Mouse (Mus musculus) mouse embryonic stem cell (cell line): ENCODE results near the gene Tac4.

ENCODE experiments used
- in situ Hi-C, 2 experiments: fragments of 300-500 bp; cut with MboI; formaldehyde crosslinking; loops; 1 replicate in 1 of 2; 3 replicates in 1 of 2; pipeline ENCODE4 v1.14.3; 2019 to 2020; ENCODE audit warnings: low sequenced_read_pairs in 2 of 2, low pct_unique_long_range_greater_than_20kb in 1 of 2, mixed read lengths in 1 of 2; ENCODE audit not compliant: unreplicated experiment in 1 of 2

The Tac4 gene

DNA sequence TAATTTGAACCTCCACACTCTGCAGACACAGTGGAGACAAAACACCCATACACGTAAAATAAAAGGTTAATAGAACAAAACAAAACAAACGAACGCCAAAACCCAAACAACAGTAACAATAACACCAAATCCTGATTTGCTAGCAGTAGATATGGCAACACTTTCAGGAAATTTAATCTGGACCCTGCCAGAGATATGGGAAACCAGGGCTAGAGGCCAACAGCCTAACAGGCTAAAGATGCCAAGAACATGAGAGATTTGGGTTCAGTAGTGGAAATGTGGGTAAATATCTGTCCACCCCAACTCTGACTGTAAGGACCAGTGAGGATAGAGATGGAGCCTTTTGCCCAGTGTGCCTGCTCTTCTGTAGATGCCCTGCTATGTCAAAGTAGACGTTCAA lies 3.4 kb upstream of the Tac4 start:
- in situ Hi-C loops = loop anchor here in 1 of 2 experiments (5.0 kb wide), 1 partner anchor 259 kb away; no protein-coding TSS in a partner anchor

DNA sequence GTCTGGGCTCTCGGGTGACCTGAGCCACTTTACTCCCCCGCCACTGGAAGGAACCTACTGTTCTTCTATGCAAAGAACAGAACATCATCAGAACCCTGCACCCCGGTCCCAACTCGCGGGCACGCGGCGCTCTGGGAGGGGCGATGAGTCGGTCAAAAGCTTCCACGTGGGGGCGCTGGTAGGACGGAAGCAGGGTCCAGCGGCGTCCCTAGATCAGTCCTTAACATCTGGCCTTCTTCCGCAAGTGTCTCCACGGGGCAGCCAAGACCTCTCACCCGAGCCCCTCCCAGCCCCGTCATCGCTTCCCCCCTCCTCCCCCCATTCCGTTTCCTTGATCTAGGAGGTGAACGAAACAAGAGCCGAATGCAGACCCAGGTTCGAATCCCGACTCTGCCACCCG lies 2.8 kb upstream of the Tac4 start:
- in situ Hi-C loops = loop anchor here in 1 of 2 experiments (5.0 kb wide), 1 partner anchor 259 kb away; no protein-coding TSS in a partner anchor

DNA sequence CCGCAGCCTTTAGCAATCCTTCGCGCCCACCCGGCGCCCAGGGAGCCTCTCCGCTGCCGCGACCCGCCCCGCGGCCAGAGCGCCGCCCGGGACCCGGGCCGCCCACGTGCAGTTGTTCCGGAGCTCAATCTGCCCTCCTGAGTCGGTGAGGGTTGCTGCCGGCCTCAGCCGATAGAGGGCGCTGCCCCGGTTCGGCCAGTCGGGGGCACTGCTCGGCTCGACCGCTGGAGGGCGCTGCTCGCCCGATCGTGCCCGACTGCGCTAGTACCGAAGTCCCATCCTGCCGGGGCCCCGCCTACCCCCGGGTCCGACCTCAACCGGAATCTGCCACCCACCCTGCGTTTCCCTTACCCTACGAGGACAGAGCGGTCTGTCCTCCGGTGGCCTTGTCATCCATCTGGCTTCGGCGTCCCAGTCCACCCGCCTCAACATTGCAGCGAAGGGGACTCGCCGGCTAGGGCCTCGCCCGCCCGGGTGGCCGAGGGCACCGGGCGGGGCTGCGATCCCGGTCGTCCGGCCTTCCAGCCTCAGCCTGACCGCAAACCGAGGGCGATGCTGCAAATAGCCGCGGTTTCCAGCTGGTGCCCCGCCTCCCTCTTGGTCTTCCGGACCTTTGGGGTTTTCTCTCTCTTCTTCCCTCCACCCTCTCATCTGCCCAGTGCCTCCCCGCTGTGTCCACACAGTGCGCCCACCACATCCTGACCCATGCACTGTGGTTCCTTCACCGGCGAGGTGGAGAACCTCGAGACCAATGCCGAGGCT lies 2.1 kb upstream of the Tac4 start:
- in situ Hi-C loops = loop anchor here in 1 of 2 experiments (5.0 kb wide), 1 partner anchor 258 kb away; no protein-coding TSS in a partner anchor

DNA sequence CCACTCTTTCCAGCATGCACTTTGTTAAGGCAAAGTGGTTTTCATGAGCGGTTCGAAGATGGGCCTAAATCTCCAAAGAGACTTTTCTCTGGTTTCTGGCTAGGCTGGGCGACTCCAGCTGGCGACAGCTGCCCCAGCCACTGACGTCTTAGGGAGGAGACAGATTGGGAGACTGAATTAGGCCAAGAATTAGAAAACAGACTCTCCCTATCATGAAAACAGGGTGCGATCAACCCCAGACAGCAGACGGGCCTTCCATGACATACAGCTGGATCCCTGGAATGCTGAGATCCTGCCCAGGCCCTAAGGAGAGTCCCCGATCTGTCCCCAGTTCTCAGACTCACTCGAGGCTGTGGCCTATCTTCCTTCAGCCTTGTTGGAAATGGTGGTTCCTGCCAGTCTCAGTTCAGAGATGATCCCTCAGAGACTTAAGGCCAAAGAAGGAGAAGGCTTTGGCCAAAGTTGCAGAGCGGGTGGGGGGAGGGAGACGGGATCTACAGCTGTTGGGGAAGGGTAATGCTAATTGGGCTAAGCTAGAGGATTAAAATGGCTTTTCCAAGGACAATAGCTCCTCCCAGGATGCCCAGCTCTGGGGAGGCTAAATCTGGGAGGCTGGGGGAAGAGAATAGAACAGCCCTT lies 2.6 kb downstream of the Tac4 start:
- in situ Hi-C loops = no loop called here

DNA sequence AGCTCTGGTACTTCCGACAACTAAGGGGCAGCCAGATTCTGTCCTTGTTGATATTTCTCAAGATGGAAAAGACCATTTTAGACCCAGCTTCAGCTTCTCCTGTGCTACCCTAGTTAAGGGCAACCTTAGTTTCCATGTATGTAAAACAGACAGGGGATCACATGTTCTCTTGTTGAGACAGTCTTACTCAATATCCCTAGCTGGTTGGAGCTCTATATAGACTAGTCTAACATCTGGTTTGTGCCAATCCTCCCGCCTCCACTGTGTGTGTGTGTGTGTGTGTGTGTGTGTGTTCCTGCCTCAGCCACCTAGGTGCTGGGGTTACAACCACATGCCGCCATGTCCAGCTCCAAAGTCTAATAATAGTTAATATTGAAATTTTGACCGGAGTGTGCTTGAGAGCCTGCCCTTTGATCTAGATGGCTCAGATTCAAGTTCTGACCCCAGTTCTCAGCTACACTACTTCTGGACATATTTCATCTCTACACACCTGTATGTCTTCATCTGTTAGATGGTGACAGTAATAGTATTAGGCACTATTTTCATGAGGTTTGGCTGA lies 3.2 kb downstream of the Tac4 start:
- in situ Hi-C loops = no loop called here

DNA sequence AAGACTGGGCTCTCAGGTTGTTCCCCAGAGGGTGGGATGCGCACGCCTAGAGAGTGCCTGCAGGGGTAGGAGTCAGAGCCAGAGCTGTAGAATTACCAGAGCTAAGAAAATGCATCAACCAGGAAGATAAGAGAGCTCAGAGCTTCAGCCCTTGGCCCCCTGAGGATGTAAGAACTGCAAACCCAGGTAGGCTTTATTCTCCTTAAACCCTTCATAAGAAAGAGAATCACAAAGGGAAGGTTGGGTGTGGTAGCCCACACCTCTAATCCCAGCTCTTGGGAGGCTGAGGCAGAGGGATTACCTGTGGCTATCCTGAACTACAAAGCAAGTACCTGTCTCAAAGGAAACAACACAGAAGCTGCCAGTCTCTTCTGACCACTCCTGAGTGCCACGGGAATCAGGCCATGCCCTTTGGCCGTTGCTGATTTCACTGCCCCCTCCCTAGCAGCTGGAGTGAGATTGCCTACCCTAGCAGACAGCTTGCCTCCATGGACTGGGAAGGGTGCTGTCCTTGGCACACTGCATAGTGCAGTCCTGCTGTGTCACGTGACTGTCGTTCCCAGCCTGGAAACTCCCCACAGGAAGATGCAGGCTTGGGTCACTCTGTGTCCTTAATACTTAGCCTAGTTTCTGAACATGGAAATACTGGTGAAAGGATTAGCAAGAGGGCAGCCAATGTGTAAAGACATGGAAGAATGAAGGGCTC lies 5.4 kb downstream of the Tac4 start:
- in situ Hi-C loops = no loop called here

DNA sequence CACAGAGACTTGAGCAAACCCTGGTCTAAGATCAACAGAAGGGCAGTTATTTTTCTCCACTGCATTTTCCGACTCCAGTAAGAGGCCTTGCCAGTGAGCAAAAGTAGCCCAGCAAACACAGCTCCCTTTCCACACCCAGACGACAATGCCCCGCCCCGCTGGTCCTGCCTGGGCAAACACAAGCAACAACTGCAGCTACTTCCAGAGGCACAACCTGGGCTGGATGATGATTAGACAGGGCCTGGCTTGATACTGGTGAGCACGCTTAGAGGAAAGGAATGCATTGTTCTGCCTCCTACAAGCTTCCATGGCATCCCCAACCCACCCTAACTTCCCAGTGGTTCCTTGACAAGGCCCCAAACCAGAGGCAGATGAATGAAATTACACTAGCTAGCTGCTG lies 12.3 kb downstream of the Tac4 start:
- in situ Hi-C loops = no loop called here

DNA sequence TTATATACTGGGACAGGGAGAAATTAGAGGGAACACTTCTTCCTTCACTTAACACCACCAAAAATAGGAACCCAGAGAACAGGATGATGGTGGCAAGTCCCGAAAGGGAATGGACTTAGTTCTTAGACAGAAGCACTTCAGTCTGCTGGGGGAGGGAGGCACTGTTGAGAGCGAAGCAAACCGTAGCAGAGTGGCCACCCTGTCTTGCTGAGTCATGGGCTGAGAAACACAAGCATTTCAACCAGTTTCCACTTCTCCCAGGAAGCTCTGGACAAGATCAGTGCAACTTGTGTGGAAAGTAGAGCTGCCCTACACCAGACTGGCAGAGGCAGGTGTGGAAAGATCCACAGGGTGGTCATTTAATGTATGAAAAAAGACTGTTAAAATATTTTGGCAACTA lies 13.3 kb downstream of the Tac4 start:
- in situ Hi-C loops = no loop called here

DNA sequence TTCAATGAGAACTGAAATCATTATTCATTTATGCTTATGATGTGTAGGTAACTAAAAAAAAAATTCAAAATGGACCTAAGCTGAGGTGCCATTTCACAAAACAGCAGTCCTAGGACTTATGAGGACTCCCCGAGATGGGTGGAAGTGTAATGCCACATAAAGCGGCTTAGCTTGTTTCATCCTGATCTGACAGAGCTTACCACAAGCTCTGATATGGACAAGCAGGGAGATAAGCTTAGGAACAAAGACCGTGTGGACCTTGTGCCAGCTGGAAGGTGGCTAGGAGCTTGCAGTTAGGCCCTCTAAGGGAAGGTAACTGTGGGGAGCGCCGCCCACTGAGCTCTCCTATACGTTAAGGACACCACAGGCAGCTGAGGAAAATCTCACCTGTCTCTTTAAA lies 14.7 kb downstream of the Tac4 start:
- in situ Hi-C loops = no loop called here

DNA sequence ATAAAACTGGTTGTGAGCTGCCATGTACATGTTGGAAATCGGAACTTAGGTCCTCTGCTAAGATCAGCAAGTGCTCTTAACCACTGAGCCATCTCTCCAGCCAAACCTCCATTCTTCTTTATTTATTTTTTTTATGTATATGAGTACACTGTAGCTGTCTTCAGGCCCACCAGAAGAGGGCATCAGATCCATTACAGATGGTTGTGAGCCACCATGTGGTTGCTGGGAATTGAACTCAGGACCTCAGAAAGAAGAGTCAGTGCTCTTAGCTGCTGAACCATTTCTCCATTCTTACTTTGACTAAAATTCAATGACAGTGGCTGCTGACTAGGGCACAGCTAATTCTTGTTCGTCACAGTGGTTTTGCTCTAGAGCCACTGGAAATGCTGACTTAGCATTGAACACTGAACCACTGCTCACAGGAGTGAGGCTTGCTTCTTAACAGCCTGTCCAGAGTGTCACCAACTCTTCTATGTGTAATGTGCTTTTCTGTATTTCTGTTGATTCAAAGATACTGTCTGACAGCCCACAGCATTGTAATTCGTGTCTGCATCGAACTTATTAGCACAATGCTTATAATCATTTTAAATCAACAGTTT lies 17.8 kb downstream of the Tac4 start:
- in situ Hi-C loops = no loop called here

DNA sequence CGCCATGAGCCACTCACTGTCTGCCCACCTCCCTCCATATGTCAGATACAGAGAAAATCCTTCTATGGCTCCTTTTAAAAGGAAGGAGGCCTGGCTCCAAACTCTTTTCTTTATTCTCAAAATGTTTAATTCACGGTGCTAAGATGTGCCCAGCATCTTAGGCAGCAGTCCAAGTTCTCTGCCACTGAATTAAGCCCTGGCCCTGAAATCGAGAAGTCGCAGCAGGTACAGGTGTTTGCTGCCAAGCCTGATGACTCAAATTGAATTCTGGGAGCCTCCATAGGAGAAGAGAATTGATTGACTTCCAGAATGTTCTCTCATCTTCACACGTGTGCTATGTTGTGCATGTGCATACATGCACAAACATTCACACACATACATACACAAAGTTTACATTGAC lies 21.0 kb downstream of the Tac4 start:
- in situ Hi-C loops = no loop called here

DNA sequence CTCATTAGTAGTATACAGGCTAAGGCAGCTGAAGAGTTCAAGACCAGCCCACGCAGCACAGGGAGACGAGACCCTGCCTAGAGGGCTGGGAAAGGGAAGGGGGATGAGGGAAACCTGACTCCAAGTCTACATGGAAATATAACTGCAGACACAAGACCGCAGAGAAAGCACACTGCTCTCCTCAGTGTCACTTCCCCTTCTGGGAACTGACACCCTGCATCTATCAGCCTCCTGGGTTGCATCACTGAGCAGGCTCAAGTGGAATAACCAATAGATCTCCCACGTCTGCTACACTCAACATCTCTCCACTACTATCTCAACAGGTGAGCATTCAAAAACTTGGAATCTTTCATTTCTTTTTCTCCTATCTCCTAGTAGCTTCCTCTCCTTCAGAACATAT lies 30.7 kb downstream of the Tac4 start:
- in situ Hi-C loops = no loop called here

DNA sequence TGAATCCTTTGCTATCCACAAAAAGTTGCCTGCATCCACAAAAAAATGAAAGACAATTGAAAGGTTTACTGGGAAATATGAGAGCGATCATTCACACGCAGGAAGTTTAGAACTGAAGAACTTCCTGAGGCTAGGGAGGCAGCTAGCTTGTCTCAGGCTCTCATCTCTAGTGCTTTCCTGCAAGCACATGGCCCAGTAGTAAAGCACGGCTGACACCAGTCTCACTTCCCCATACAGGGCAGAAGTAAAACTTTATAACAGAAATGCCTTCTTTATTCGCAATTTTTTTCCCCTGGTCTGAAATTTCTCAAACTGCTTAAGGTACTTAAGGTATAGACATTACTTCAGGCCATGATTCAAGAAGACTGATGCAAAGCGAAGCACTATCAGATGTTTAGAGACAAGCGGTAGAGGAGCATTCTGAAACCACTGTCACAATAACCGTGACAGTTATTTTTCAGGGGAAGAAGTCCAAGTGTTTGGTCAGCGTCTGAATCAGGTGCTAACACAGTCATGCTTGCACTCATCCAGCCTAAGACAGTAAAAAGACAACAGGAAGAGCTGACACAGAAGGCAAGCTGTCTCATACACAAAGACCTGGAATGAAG lies 31.8 kb downstream of the Tac4 start:
- in situ Hi-C loops = no loop called here

DNA sequence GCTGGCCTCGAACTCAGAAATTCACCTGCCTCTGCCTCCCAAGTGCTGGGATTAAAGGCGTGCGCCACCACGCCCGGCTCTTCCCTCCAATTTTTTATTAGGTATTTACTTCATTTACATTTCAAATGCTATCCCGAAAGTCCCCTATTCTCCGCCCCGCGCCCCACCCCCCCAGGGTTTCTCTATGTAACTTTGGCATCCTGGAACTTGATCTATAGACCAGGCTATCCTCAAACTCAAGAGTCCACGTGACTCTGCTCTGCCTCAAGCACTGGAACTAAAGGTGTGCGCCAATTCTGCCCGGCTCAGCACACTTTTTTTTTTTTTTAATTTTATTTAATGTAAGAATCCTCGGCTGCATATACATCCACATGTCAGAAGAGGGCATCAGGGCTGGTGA lies 34.4 kb downstream of the Tac4 start:
- in situ Hi-C loops = no loop called here

DNA sequence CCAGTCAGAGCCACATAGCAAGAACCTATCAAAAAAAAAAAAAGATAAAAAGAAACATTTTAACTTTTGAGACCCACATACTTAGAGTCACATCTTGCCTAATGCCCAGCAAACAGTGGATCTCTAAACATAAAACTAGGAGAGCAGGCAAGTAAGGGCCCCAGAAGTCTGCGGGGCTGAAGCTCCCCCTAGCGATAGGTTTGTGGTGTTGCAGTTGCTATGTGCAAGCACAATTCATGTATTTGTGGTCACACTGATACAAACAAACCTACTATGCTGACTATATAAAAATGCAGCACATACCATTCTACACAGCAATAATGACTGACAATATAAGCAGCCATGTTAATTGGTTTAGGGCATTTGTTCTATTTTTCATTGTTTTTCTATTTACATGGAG lies 36.8 kb downstream of the Tac4 start:
- in situ Hi-C loops = no loop called here

DNA sequence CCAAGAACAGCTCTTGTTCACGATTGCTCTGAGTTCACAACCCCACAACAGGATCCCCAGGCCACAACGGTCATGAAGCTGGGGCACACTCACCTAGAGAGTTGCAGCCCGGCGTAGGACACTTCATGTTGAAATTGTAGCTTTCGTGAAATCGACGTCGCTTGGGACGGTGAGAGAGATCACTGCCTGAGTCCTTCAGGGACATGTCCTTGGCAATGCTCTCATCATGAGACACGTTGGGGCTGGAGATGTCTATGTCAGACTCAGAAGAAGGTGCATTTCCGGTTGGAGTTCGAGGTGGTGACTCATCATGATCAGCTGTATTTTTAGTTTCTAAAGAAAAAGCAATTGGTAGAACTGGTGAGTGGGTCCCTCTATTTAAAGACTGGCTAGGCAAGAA lies 38.6 kb downstream of the Tac4 start:
- in situ Hi-C loops = no loop called here

DNA sequence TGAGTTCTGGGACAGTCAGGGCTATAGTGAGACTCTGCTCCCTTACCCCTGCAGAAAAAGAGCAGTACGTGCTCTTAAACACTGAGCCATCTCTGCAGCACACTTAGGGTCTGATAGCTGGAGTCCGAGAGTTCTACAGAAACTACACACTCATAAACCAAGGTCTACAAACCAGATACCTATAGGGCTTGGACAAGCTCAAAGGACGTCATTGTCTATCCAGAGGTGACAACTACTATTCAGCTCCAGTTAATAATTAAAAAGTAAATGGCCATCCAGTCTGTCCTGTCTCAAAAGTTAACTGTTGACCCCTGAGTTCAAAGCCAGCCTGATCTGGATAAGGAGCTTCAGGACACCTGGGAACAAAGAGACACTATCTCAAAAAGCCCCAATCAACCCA lies 40.4 kb downstream of the Tac4 start:
- in situ Hi-C loops = no loop called here

DNA sequence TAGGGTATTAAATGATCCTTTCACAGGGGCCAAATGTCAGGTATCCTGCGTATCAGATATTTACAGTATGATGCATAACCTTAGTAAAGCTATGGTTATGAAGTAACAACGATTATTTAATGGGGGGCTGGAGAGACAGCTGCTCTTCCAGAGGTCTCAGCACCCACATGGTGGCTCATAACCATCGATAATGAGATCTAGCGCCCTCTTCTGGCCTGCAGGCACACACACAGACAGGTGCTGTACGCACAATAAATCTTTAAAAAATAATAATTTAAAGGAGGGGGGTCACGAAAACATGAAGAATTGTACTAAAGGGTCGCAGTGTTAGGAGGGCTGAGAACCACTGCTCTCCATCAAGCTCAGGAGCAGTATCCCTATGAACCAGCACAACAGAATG lies 44.3 kb downstream of the Tac4 start:
- in situ Hi-C loops = no loop called here

DNA sequence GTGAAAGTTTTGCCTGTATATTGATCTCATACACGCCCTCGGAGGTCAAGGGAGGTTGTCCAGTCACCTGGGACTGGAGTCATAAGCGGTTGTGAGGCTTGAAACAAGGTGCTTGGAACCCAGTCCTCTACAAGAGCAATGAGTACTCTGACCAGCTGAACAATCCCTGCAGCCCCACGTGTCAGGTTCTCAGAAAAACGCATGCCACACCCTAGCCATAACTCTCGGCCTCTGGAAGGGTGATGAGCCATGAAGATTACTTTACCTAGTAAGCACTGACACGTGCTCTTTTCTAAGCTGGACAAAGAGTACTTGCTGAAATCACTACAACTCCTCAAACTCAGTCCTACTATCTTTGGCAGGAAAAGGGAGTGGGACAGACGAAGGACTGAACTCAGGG lies 46.2 kb downstream of the Tac4 start:
- in situ Hi-C loops = no loop called here
